ENCODE assay signal across 9 mouse cellular contexts in the genomic region with DNA sequence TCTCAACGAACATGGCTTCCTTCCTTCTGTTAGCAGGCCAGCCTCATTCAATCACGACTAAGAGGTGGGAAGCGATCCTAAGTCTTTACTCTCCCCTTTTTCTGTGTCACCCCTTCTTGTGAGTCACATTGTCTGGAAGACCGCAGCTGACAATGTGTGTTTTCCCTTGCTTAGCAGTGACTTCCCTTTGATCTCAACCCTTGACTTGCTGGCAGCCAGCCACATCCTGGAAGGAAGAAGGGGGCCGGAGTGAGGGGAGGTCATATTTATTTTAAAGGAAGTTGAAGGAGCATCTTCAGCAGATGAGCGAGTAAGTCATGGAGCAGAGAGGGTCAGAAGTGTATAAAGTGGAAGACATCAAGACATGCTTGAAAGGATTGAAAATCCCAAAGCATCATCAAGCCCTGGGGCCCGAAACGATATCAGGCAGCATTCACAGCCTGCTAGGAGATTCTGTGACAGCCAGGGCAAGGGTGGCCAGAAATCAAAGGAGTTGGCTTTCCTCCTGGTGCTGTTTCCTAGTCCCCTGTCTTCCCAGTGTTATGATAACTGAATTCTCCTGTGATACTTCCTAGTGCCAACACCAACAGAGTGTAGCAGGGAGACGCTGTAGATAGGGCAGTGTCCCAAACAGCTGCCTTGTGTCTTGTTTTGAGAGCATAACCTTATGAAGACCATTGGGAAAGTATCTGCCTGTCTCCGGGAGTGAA.
DNase-seq lines count a peak whose midpoint lies in the region; ATAC-seq and TF ChIP-seq lines count a peak whose summit lies in the region.
"Had no signal": no experiment of that assay in that cellular context is flagged by ENCODE, and none has a peak within 500 bp of the region (broad histone marks: within the 10 kb centered on the region; RNA-seq: fewer than 3 reads in every experiment).

No protein-coding gene starts in this region.

- no peaks in the 10 kb centered on the region for H3K4me1 ChIP-seq in liver, embryonic 13.5 days (replicated peaks)
- H3K4me1 ChIP-seq in small intestine, adult 2 months (ENCODE audit: control insufficient read depth, insufficient read depth, insufficient read length, low read length) = no peaks in the 10 kb centered on the region
- no peaks in the 10 kb centered on the region for H3K4me1 ChIP-seq in hindbrain, embryonic 16.5 days (ENCODE audit: control insufficient read depth, insufficient read depth, low read depth, low read length)

- ATAC-seq in liver, embryonic 13.5 days (ENCODE audit: low read depth) = peak; percentile 47; the same call in 1 of the 2 replicates
- ATAC-seq in hindbrain, embryonic 16.5 days = no peak; the same call in 1 of the 2 replicates

- no peaks in the 10 kb centered on the region for H3K36me3 ChIP-seq in liver, embryonic 13.5 days
- H3K36me3 ChIP-seq in small intestine, adult 2 months (ENCODE audit: control insufficient read depth, insufficient read depth, low read length) = no peaks in the 10 kb centered on the region
- H3K36me3 ChIP-seq in hindbrain, embryonic 16.5 days (ENCODE audit: control insufficient read depth, insufficient read depth, low read length) = no peaks in the 10 kb centered on the region
- H3K36me3 ChIP-seq: neural tube, embryonic 12.5 days had no signal

- no peaks in the 10 kb centered on the region for H3K9me3 ChIP-seq in liver, embryonic 13.5 days (replicated peaks)
- no peaks in the 10 kb centered on the region for H3K9me3 ChIP-seq in hindbrain, embryonic 16.5 days (ENCODE audit: control insufficient read depth, low read length)
- H3K9me3 ChIP-seq: neural tube, embryonic 12.5 days had no signal

- no peak overlapping the region for H3K9ac ChIP-seq in liver, embryonic 13.5 days
- H3K9ac ChIP-seq in hindbrain, embryonic 16.5 days (ENCODE audit: low read depth, low read length) = no peak overlapping the region
- H3K9ac ChIP-seq: neural tube, embryonic 12.5 days had no signal

- 14% methylated on average over 10 of the region's 10 CpGs for WGBS in liver, embryonic 13.5 days (ENCODE audit: insufficient replicate concordance)
- WGBS in small intestine, adult 2 months = 56% methylated on average over 10 of the region's 10 CpGs
- 56% methylated on average over 10 of the region's 10 CpGs for WGBS in hindbrain, embryonic 16.5 days

- TF ChIP-seq CTCF in small intestine, adult 2 months (IDR thresholded peaks at IDR 0.05; ENCODE audit: extremely low read depth, insufficient read length, insufficient replicate concordance, low read depth, low read length) = no peak

- no peaks in the 10 kb centered on the region for H3K27me3 ChIP-seq in liver, embryonic 13.5 days
- H3K27me3 ChIP-seq in small intestine, adult 2 months (ENCODE audit: control insufficient read depth, insufficient read depth, low read length) = no peaks in the 10 kb centered on the region
- no peaks in the 10 kb centered on the region for H3K27me3 ChIP-seq in hindbrain, embryonic 16.5 days (replicated peaks; ENCODE audit: control insufficient read depth, insufficient read depth, low read length)

- peak; percentile 23 for DNase-seq in ovary, postnatal 14 days (ENCODE audit: low spot score)
- DNase-seq in ovary, adult 18-20 months (ENCODE audit: low spot score) = no peak
- DNase-seq in heart, postnatal 10 days = peak; percentile 75 to 76
- DNase-seq in liver, embryonic 13.5 days = no peak
- no peak for DNase-seq in layer of hippocampus, postnatal 14 days (ENCODE audit: low spot score in 2 of 2)
- no peak for DNase-seq in retina, embryonic 14.5 days (ENCODE audit: low spot score)

- intact Hi-C loops in heart, postnatal 10 days (cut with DNase I) = no loop called here

- no peak overlapping the region for H3K4me3 ChIP-seq in liver, embryonic 13.5 days (replicated peaks)
- H3K4me3 ChIP-seq in small intestine, adult 2 months (ENCODE audit: low read depth, low read length) = no peak overlapping the region
- no peak overlapping the region for H3K4me3 ChIP-seq in hindbrain, embryonic 16.5 days (ENCODE audit: low read length)
- H3K4me3 ChIP-seq: neural tube, embryonic 12.5 days had no signal

- H3K4me2 ChIP-seq in liver, embryonic 13.5 days = no peak overlapping the region
- no peak overlapping the region for H3K4me2 ChIP-seq in hindbrain, embryonic 16.5 days (ENCODE audit: low read length)
- H3K4me2 ChIP-seq: neural tube, embryonic 12.5 days had no signal

- H3K27ac ChIP-seq in liver, embryonic 13.5 days = peak overlapping the region; percentile 23
- H3K27ac ChIP-seq in small intestine, adult 2 months (ENCODE audit: insufficient read depth, low read depth, low read length) = 0 out of 2 replicates have a peak overlapping the region, but pooled peaks have one; percentile 7
- H3K27ac ChIP-seq in hindbrain, embryonic 16.5 days (ENCODE audit: low read depth, low read length) = no peak overlapping the region
- H3K27ac ChIP-seq: neural tube, embryonic 12.5 days had no signal

- no peak for TF ChIP-seq POLR2A in small intestine, adult 2 months (IDR thresholded peaks at IDR 0.05; ENCODE audit: low read depth, low read length)

Comparison
In these comparisons a context has a peak if more than half of its experiments do, and no peak if none do; other contexts are left out.
1. DNase-seq: peak in ovary, postnatal 14 days (single experiment) and heart, postnatal 10 days (2 of 2); none in ovary, adult 18-20 months (single experiment), liver, embryonic 13.5 days (single experiment), layer of hippocampus, postnatal 14 days (0 of 2) and retina, embryonic 14.5 days (single experiment).